Mouse (Mus musculus) Patski (cell line): ENCODE results near the gene Ikzf3. TPM values are rescaled to one million over a fixed set of nuclear protein-coding genes. Genes with fewer than 3 reads are reported as not detected.
A peak's percentile ranks its signal among the peaks of the same experiment; 100 is the strongest.

Experiments used
- ATAC-seq: fragments of 100-300 bp; one replicate; pipeline ENCODE4 v1.8.0; 2021
- CTCF ChIA-PET: fragments of 350-600 bp; sonication (Branson Sonifier 250); formaldehyde crosslinking; loops from one replicate; lab custom pipeline; 2022; ENCODE audit warnings: inconsistent platforms; lab: Charles Lee
- POLR2A ChIA-PET: fragments of 350-600 bp; sonication (Branson Sonifier 250); formaldehyde crosslinking; loops from one replicate; lab custom pipeline; 2022; ENCODE audit warnings: antibody characterized with exemption, inconsistent platforms; lab: Charles Lee
- DNase-seq: peaks from one replicate; pipeline ENCODE4 v3.0.0-alpha.2; 2011; ENCODE audit warnings: low read depth, low spot score
- H3K27me3 ChIP-seq: fragments of 371-371 bp; one replicate; pipeline ENCODE4 v1.5.1; 2021
- CTCF ChIP-seq: fragments of 100-300 bp; IDR thresholded peaks from one replicate; pipeline ENCODE4 v1.5.1; 2021
- in situ Hi-C: fragments of 300-500 bp; cut with MboI; formaldehyde crosslinking; loops from 3 replicates; pipeline ENCODE4 v1.11.1; 2018; ENCODE audit warnings: low pct_unique_long_range_greater_than_20kb, mixed read lengths
- polyA plus RNA-seq: library from polyadenylated mRNA; unstranded; gene quantifications from one replicate; pipeline ENCODE4 v1.2.3, GENCODE M21; 2021

The Ikzf3 gene
- not detected for polyA plus RNA-seq

DNA sequence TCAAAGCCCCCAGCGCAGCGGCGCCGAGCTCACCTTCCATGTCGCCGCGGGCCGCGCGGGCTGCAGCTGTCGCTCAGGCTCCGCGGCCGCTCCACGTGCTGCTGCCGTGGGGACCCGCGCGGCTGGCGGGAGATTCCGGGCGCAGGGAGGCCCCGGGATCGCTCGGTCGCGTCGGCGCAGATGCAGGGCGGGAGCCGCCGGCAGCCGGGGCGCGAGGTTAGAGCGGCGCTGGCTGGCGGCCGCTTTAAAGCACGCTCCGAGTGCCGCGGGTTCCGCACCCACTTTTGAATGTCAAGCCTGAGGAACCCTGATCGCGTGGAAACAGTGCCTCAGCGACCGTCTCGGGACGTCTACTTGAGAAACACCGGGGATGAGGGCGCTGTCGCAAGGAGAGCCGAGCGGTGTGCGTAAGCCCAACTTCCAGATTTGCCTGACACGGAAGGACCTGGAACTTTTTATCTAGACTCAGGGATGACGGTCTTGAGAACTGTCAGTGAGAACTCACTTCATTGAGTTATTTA, at the start of gene Ikzf3:
Gene Ikzf3 (minus strand): TSS at position 321 of the 521 bp plus-strand sequence.
- TF ChIP-seq CTCF: no peak
- POLR2A ChIA-PET: no interaction called here
- no peak for DNase-seq
- in situ Hi-C loops: no loop called here
- no peak for ATAC-seq
- peaks cover 64% of the 10 kb centered on the region for H3K27me3 ChIP-seq
- CTCF ChIA-PET: no interaction called here

DNA sequence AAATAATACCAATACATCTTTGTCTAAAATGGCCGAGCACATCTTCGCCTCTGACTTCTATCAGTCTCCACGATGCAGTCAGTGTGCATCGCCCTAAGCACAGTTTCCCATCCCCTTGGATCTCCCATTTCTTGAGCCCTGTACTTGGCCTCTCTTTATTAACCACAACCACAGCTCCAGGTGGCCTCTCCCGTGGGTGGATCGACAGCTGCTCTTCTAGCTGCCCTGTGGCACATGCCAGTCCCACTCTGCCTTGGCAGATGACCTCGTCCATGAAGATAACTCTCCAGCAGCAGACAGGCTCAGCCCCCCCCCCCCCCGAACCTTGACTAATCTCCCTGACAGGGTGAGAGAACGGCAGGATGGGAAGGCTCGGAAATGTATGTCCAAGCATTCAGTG, 49.6 kb upstream of the Ikzf3 start:
- ChIA-PET POLR2A (no interaction called here), CTCF (no interaction called here)
- ATAC-seq (no peak), DNase-seq (no peak)
- in situ Hi-C loops: no loop called here
- TF ChIP-seq CTCF: no peak
- peaks cover 35% of the 10 kb centered on the region for H3K27me3 ChIP-seq

DNA sequence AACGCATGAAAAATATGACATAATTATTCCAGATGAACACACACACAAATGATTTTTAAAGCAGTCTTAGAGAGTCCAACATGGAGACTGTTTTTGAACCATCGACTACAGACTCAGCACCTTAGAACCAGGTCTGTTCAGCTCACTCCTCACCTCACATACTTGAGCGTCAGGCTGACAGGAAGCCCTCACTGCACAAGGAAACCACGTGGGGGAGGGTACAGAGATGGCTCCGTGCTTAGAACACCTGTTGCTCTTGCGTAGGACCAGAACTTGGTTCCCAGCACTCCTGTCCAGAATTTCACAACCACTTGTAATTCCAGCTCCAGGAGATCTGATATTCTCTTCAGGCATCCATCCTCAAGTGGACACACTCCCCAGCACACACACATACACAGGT, 49.2 kb upstream of the Ikzf3 start:
- POLR2A ChIA-PET: no interaction called here
- DNase-seq (no peak), ATAC-seq (no peak)
- peaks cover 36% of the 10 kb centered on the region for H3K27me3 ChIP-seq
- CTCF ChIA-PET: no interaction called here
- in situ Hi-C loops: no loop called here
- no peak for TF ChIP-seq CTCF

DNA sequence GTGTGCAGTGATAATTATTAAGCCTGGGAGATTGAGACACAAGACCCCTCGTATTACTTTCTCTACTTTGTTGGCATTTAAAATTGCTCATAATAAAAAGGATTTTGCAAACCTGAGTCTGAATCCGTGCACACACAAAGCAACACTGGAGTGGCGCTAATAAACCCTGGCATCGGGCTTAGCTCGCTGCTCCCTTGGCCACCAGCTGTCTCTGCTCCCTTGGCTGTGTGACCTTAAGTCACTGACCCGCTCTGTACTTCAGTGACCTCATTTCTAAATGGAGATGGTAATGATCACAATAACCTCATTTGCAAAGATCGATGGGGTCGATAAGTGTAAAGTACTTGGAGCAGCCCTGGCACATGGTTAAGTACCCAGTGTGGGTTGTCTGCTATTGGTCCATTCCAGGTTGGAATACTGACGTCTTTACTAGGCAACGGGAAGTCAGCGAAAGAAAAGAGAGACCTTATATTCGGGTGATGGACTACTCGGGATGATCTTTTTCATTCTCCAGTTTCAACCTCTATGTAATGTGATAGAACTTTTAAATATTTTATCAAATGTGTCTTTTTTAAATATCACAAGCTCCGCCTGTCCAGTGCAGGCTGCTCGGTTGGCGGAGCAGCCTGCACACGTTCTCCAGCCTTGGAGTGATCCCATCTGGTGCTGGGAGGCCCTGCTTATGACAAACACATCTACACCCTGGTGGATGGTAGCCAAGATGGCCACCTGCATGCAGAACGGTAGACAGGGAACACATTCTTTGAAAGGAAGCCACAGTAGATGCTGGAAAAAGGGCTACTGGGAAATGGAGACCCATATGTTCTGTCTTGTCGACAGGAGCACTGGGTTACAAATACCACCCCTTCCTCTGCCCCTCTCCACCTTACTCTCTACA, 45.0 kb upstream of the Ikzf3 start:
- peaks cover 18% of the 10 kb centered on the region for H3K27me3 ChIP-seq
- DNase-seq (no peak), ATAC-seq (no peak)
- TF ChIP-seq CTCF: no peak
- CTCF ChIA-PET: no interaction called here
- POLR2A ChIA-PET: no interaction called here
- in situ Hi-C loops: no loop called here

DNA sequence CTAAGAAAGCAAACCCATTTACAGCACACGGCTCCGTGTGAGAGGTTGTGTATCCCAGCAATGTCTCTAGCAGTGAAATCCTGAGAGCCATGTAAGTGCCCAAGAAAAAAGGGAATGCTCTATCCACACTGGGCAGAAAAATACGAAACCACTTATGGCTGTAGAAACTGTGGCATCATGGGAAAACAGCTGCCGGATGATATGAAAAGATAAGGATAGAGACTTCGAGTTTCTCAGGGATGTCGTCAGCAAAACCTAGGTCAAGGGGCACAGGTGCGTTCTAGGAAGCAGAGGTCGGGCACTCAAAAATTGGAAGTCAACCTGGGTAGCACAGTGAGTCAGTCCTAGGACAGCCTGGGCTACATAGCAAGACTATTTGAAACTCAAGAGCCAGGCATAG, 43.5 kb upstream of the Ikzf3 start:
- POLR2A ChIA-PET: interaction anchor here (0.6 kb wide), 1 partner anchor 133 kb away, joined by 7 read pairs; no protein-coding TSS in a partner anchor

DNA sequence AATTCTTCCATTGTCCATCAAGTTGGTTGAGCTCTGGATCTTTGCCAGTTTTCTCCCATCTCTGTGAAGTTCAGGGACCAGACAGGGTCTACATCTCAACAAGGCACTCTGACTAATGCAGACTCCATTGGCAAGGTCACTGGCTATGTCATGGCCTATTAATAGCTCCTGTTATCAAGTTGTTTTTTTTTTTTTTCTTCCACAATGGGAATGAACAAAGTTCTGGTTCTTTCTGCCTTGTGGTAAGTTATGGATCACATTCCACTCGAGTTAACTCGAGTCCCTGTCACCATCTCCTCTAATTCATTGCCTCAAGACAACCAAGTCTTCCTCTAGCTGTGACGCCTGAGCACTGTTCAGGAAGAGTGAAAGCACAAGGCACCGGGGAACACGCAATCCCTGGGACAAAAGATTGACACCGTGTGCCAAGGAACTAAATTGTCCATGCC, 43.0 kb upstream of the Ikzf3 start:
- DNase-seq (no peak), ATAC-seq (no peak)
- TF ChIP-seq CTCF: no peak
- in situ Hi-C loops: loop anchor here (5.0 kb wide), 1 partner anchor 37 kb away; the partner anchor contains the start of gene Zpbp2
- CTCF ChIA-PET: interaction anchor here (3.6 kb wide), 1 partner anchor 38 kb away, joined by 11 read pairs; the partner anchor contains the start of gene Zpbp2
- H3K27me3 ChIP-seq: peaks cover 18% of the 10 kb centered on the region
- POLR2A ChIA-PET: interaction anchor here (0.6 kb wide), 2 partner anchors 28 to 133 kb away, joined by 3 to 7 read pairs; no protein-coding TSS in a partner anchor

More for the DNA sequence above, 43.5 kb upstream of the Ikzf3 start:
- DNase-seq: no peak
- peaks cover 18% of the 10 kb centered on the region for H3K27me3 ChIP-seq
- TF ChIP-seq CTCF: no peak
- CTCF ChIA-PET: interaction anchor here (3.6 kb wide), 1 partner anchor 38 kb away, joined by 11 read pairs; the partner anchor contains the start of gene Zpbp2
- no peak for ATAC-seq
- in situ Hi-C loops: loop anchor here (5.0 kb wide), 1 partner anchor 37 kb away; the partner anchor contains the start of gene Zpbp2

DNA sequence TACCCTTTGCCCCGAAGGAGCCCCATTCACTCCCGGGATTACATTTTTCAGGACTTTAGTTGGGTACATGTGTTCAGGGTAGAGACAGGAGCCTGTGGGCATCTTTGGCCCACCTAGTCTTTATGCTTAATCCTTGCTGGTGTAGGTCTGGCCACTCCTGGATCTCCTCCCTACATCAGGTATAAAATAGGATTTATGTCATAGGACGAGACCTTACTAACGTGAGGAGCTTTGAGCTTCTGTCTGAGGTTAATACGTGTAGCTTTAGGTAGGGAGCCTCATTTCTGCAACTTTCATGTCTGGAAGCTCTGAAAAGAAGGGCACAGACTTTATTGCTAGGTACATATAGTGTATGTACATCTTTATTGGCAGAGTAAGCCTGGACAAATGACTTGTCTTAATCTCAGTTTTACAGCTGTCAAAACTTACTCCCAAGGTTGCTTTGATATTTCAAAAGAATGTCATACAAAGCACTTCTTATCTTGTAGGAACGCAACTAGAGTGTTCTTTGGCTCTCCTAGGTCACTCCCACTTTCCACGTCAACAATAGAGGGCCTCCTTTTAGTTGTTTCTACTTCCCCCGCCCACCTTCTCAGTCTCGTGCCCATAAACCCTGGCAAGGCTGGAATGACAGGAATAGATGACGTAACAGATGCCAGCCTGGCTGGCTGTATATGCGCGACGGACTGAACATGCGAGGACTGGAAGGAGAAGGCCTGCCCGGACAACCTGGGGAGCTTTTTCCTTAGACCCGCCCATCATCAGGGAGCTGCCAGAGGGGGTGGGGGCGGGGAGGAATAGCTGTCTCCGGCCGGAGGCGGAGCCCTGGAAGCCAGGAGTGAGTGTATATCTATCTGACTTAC, 42.1 kb upstream of the Ikzf3 start:
- in situ Hi-C loops: loop anchor here (5.0 kb wide), 1 partner anchor 36 kb away; the partner anchor contains the start of gene Zpbp2

DNA sequence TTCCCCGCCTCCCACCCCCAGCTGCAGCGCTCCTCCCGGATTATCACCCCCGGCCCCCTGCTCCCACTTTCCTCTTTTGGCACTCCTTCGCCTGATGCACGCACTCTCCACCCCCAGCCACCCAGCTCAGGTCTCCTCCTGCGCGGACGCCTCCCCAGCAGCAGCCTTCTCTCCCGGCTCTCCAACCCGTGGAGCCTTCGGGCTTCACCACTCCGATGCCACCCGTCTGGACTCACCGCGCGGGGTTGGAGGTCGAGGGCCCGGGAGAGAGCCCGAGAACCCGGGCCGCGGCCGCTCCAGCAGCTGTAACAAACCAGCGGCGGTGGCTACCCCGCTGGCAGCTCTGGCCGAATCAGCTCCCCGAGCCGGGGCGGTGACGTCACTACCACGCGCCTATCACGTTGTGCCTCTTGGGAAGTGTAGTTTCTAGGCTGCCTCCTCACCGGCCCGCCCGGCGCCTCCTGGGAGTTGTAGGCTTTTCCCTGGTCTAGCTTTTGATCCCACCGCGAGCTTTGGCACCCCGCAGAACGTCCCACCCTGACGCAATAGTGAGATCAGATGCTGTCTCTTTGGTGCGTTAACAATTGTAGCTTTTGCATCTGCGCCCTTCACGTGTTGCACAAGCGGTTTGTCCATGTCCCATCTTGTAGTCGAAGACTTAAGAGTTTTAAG, 41.2 kb upstream of the Ikzf3 start, which contains the start of gene Ormdl3:
Gene Ormdl3 (minus strand): TSS at position 477 of the 672 bp plus-strand sequence.
- TF ChIP-seq CTCF: no peak
- DNase-seq: peak; percentile 72
- POLR2A ChIA-PET: interaction anchor here (0.6 to 1.1 kb wide), 3 partner anchors 35 to 129 kb away, joined by 3 to 6 read pairs (median 3); no protein-coding TSS in a partner anchor
- H3K27me3 ChIP-seq: peaks cover 9% of the 10 kb centered on the region
- ATAC-seq: peak; percentile 75
- CTCF ChIA-PET: interaction anchor here (1.0 to 3.6 kb wide), 2 partner anchors 10 to 36 kb away, joined by 3 to 11 read pairs; partner anchors contain the start of gene Zpbp2
- in situ Hi-C loops: loop anchor here (5.0 kb wide), 1 partner anchor 35 kb away; the partner anchor contains the start of gene Zpbp2

More for the DNA sequence above, 42.1 kb upstream of the Ikzf3 start:
- ATAC-seq (no peak), DNase-seq (no peak)
- no peak for TF ChIP-seq CTCF
- CTCF ChIA-PET: interaction anchor here (1.0 to 3.6 kb wide), 2 partner anchors 10 to 37 kb away, joined by 3 to 11 read pairs; partner anchors contain the start of genes Lrrc3c and Zpbp2
- peaks cover 12% of the 10 kb centered on the region for H3K27me3 ChIP-seq
- POLR2A ChIA-PET: interaction anchor here (0.6 to 1.1 kb wide), 2 partner anchors 27 to 36 kb away, joined by 3 read pairs; no protein-coding TSS in a partner anchor
